Mouse (Mus musculus): ENCODE data around the gene Ubqln1.

DNA sequence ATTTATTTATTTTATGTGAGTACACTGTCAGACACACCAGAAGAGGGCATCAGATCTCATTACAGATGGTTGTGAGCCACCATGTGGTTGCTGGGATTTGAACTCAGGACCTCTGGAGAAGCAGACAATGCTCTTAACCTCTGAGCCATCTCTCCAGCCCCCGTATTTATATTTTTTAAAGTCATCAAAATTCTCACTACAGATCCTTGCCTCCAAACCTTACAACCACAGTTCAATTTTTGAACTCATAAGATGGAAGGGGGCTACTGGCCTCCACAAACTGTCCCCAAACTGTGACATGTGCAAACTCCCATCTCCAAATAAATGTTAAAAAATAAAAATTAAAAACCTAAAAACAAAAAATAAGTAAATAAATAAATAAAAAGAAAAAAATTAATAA, 67.7 kb downstream of the Ubqln1 start:
- TF ChIP-seq CTCF (IDR thresholded peaks at IDR 0.05; ENCODE audit: insufficient read depth, low read length) (no peak), POLR2A (IDR thresholded peaks at IDR 0.05; ENCODE audit: borderline replicate concordance, extremely low read depth, low read depth, low read length) (no peak)

Measured in lung, adult 2 months (tissue).